Mouse (Mus musculus) lung, postnatal 4 days (tissue): Measurements from ENCODE around the gene Csrp1.

ENCODE experiments used
- DNase-seq, 2 experiments: peaks; one replicate each; pipeline ENCODE4 v3.0.0; 2021

The Csrp1 gene

DNA sequence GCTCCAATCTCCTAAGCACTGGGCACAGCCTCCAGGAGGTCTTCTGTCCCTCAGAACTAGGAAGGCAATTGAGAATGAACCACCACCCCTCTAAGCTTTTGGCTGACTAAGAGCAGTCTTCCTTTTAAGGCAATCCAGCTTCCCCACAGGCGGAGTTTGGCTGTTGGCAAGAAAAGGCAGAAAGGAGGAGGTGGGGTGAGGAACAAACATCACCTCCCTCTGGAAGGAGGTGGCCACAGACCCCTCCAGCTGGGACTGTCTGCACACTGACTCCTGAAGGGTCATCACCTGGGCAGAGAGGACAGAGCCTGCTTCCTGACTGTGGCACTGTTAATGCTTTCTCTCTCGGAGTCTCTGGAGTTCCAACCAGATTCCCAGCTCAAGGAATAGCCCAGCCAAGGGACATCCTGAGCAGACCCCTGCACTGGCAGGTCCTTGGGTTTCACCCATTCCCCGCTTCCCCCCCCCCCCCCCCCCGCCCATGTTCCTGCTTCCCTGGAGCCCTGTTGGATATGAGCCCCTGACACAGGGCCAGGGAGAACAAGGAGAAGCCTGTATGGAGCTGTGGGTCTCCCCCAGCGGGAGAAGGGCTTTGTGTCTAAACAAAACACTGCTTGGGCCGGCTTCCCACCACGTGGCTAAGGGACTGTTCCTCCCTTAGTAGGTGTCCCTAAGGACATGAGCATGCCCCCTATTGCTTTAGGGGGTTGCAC is 14.5 kb downstream of the Csrp1 start:
- DNase-seq: peak; percentile 72 to 77

DNA sequence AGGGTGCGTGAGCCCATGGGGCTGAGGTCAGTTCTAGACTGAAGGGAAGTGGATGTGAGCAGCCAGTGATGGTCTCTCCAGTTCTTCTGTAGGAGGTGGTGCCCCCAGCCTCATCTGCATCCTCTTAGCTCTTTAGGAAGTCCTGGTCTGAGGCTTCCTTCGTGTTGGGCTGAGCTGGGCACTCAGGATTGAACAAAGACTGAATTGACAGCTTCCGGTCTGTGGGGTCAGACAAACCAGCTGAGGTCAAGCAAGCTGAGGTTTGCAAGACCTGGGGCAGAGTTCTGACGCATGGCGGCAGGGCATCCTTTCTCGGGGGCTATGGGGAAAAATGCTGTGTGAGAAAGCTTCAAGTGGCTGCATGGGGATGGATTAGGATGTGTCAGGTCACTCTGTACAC is 15.6 kb downstream of the Csrp1 start:
- DNase-seq: peak in 1 of 2 experiments; percentile 45

DNA sequence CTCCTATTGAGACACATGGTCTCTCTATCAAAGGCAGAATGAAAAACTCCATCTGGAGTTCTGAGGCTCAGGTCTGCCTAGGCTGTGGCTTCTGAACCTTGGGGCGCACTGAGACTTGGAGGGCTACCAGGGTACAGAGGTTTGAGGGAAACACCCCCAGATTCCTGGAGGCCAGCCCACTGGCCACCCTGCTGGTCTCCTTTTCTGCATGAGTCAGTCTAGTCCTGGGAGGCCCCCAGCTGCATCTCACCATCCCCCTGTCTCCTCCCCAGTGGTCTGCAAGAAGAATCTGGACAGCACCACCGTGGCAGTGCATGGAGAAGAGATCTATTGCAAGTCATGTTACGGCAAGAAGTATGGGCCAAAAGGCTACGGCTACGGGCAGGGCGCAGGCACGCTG is 25.1 kb downstream of the Csrp1 start:
- DNase-seq: peak in 1 of 2 experiments; percentile 73

DNA sequence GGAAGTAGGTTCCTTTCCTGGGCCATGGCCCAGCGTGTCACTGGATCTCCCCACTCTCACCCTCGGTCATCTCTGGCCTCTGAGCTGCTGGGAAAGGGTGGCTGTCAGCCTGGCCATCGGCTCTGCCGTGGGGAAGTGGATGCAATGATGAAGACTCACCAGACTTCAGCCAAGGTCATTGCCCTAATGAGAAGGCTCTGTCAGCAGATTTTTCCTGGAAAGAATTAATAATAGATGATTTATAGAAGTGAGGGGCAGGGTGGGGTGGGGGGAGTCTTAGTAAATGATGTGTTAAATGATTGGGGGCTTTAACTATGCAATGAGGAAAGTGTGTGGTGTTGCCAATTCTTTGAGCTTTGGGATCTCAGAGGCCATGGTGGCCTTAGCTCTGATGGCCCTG is 26.4 kb downstream of the Csrp1 start:
- DNase-seq: peak in 1 of 2 experiments; percentile 81

DNA sequence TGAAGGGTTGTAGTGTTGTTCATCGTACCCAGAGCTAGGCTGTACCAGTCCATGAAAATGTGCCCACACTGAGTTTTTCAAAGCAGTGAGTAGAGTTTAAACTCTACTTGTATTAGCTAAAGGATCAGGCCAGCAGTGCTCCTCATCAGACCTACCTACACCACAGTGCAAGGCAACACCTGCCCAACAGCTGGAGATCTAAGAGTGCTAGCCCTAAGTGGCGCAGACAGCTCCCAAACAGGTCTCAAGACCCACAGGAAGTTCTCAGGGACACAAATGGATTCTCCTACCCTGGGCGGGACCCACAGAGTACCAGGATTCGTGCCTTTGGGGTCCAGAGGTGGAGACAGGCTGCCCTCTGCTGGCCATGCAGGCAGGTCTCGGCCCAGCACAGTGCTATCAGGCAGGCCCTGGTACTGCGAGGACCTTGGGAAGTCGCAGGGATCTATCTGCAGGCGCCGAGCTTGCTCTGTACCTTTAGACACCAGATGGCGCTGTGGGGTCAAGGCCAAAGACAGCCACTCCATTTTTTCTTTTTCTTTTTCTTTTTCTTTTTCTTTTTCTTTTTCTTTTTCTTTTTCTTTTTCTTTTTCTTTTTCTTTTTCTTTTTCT is 33.0 kb downstream of the Csrp1 start:
- peak; percentile 95 for DNase-seq

DNA sequence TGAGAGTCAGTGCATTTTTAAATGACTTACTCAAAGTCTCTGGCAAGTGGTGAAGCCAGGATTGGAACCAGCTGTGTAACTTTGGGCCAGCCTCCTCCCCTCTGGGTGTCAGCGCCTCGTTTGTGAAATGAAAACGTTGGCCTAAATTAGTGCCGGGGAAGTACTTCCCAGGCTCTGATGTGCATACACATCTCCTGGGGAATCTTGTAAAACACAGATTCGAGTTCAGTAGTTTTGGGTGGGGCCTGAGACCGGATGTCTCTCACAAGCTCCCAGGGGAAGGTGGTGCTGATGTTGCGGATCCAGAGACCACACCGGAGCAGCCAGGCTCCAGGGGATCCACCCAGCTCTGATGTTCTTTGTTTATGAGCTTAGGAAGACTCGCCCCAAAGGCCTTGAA is 35.4 kb downstream of the Csrp1 start:
- peak; percentile 63 to 80 for DNase-seq

DNA sequence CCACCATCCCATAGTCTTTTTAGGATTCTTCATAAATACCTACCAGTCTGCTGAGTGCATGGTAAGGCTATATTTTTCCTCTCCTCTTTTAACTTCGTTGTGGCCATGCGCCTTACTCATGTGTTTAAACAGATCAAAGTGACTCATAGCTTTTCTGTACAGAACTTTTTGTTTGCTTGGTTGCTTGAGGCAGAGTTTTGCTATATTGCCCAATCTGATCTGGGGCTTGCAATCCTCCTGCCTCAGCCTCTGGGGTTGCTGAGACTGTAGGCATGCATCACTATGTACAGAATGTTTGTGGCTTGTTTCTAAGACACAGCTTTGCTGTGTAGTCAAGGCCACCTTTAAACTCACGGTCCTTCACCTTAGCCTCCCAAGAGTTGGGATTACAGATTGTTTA is 36.1 kb downstream of the Csrp1 start:
- DNase-seq: no peak

DNA sequence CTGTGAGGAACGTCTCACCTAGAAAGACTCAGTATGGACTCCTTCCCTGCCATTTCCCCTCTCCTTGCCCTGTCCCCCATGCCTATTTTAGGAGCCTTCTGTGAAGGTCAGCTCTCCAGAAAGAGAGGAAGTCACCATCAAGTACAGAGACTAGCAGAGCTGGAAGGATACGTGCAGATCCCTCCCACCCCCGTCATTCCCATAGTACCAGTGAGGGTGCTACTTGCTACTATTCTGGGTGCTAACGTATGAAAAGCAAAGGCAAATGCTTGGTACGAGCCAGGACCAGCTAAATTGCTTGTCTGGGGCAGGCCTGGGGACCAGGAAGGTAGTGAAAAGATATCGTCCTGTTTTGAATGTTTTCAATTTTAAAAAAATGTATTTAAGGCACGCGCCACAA is 37.4 kb downstream of the Csrp1 start:
- DNase-seq: no peak

DNA sequence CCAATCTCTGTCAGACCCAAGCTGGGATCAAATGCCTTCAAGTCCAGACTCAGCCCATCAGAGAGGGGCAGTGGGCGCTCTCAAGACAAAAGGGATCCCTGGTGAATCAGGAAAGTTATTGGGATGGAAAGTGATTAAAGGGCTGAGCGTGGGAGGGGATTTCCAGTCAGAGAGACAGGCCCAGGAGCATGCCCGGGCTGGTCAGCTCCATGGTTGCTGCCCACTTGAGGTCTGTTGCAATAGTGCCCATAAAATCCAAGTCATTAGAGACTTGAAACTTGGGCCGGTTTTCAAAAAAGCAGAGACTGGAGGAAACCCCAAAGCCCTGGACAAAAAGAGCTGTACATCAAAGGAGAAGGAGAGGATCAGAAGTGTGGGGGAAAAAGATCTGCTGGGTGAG is 39.8 kb downstream of the Csrp1 start:
- no peak for DNase-seq

DNA sequence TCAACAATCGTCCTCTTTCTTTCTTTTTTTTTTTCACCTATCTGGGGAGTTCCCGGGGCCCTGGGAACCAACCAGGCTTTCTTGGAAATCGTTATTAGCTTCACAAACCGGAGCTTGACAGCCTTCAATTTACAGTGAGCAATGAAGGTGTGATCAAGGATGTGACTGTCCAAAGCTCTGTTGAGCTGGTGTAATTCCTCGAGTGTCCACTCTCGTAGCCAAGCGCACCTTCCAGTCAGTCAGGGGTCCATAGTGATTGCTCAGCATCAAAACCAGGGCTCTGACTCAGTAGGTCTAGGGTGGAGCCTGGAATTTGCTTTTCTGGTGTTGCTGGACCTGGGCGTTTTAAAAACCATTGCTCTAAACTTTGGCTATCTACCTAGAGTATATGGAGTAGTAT is 40.4 kb downstream of the Csrp1 start:
- DNase-seq: no peak

DNA sequence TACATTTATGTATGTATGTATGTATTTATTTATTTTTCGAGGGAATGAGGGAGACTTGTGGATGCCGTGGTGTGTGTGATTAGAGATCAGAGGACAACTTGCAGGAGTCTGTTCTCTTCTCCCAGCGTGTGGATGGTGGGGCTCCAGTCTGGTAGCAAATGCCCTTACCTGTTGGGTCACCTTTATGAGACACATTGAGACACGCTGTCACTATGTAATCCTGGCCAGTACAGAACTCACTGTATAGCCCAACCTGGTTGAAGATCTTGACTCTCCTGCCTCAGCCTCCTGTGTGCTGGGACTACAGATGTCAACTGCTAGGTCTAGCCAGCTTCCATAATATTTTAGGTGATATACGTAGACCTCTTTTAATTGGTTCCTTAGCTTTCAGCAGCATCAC is 41.9 kb downstream of the Csrp1 start:
- no peak for DNase-seq

DNA sequence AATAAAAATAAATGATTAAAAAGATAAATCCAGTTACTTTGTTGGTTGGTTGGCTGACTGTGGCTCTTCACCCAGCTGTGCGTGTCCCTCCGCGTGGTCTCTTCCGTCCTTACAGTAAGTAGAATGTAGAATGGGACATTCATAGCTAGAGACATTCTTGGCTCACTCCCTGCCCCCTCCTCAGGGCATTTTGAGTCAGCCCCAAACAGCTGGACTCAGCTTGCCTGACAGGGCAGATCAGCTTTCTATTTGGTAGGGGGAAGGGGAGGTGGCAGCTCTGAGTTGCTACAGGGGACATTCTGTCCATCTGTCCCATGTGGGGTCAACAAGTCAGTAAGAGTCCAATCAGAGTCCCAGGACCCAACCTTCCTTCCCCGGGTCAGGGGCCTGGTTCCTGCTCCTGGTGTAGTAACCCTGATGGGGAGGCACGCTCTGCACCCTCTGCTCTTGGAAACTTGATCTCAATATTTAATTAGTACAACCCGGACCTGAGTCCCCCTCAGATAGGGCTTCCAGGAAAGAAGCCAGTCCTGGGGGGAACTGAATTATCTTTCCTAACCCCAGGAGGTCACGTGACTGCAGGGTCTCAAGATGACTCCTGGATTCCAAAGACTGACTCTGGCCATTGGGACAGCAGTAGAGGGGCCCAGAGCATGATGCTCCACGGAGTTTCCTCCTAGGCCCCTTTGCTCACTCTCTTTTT is 43.8 kb downstream of the Csrp1 start:
- peak in 1 of 2 experiments; percentile 81 for DNase-seq

DNA sequence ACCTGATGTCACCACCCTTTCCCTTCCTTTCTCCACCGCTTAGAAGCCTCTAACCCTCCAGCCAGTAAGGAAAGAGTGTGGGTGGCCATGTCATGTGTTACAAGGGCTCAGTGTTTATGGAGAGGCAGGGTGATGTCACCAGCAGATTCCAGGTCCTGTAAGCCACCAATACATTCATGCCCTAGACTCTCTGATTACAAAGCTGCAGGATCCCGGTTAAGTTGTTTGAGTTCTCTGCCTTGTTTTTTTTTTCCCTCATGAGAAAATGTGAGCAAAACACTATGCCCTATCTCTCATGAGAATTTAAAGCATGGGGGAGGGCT is 44.3 kb downstream of the Csrp1 start:
- DNase-seq: no peak

DNA sequence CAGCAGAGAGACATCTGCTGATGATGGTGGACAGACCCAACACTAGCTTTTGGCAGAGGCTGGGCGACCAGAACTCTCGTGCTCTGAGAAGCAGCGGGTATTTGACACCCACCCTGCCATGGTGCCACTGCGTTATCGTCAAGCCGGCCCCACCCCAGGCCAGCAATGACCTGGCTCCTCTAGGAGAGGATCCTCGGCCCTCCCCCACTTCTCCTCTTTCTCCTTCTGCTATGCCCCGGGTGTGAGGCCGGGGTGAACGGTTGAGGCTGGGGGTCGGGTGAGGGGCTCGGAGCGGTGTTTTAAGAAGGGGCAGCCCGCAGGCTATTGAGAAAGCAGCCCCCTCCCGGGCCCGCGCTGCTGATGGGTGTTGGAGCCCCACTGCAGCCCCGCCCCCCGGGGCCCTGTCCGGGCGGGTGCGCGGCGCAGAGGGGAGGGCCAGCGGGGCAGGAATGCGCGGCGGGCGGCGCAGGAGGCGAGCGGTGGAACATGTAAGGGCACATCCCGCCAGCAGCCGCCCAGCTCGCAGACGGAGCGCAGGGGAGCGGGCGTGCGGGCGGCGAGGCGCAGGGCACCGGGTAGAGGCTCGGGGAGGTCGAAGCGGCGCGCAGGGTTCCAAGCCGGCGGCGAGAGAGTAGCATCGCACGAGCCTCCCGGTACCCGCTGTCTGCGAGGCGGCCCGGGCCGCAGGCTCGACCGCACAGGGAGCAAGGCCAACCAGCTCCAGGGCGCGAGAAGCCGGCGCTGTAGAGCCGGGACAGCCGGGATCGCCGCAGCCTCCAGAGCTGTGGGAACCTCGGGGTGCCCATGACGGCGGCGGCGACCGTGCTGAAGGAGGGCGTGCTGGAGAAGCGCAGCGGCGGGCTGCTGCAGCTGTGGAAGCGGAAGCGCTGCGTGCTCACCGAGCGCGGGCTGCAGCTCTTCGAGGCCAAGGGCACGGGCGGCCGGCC is 46.1 kb downstream of the Csrp1 start, which contains the start of gene Phlda3:
Gene Phlda3, plus strand, starts transcription at position 475 of the 947 bp plus-strand sequence.
- peak; percentile 88 to 92 for DNase-seq

DNA sequence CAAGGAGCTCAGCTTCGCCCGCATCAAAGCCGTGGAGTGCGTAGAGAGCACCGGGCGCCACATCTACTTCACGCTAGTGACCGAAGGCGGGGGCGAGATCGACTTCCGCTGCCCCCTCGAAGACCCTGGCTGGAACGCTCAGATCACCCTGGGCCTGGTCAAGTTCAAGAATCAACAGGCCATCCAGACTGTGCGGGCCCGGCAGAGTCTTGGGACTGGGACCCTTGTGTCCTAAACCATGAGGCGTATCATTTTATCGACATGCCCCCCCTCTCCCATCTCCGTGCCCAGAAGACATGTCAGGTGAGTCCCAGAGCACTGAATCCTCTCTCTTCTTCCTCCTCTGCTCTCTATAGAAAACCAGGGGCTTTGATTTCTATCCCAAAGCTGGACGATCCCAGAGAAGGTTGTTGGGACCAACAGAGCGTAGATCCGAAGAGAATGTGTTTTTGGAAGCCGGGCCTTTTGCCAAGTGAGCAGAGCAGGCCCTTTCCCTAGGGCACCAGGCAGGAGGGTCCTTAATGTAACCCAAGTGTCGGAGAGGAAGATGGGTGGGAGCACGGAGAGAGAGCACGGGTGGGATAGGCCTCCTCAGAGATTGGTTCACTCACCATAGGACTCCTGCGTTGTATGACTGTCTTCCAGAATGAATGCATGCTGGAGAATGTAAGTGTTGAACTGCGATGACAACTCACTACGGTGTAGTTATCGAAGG is 46.9 kb downstream of the Csrp1 start:
- no peak for DNase-seq

DNA sequence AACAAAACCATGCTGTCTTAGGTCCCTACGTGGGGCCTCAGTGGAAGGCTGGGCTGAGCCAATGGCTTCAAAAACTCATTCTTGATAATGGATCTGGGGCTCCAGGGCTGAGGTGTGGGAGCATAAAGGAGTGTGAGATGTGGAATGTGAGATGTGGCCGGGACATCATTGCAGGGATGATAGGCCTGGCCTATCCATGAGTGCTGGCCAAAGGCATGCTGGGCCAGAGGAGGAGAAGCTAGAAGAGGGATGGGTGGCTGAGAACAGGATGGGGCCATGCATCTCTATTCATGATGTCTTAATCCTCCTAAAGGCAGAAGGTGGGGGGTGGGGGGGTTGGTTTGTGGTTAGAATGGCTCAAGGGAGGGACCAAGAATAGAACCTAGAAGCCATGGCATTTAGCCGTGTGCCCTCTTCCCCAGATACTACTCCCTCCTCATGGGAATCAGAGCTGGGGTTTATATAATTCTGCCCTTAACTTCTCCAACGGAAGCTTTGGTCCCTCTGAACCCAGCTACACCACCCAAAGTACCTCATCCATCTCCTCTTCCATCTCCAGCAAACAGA is 47.5 kb downstream of the Csrp1 start:
- no peak for DNase-seq

DNA sequence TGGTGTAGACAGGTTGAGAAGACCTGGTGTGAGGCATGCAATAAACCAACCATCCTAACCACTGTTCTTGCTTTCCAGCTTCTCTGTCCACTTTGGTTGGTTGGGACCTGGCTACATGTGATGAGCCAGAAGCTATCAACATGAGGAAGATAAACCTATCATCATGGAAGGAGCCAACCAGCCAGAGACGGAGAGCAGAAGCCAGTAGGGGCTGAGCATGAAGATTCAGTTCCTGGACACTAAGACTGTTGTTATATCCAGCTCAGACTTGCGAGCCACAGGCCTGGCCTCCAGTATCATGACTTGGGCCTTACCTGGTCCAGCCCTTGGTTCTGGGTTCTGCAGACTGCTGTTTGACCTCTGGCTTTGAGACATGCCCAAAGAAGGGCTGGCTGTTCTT is 48.5 kb downstream of the Csrp1 start:
- no peak for DNase-seq

DNA sequence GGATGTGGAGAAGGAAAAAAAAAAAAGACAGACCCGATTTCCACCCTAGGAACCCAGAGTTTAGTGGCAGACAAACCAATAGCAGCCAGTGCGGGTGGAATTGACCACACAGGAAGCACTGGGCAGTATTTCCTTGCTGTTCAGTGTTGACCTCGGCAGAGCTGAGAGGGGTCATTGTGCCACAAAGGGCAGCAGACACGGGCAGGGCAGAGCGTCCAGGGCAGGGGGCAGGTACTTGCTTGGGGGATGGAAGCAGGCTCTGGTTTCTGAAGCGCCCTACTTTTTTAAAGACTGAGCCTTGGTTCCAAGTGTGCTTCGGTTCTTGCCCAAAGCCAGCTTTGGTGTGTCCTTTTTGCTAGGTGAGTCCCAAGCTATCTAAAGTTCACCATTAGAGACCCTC is 50.4 kb downstream of the Csrp1 start:
- no peak for DNase-seq

DNA sequence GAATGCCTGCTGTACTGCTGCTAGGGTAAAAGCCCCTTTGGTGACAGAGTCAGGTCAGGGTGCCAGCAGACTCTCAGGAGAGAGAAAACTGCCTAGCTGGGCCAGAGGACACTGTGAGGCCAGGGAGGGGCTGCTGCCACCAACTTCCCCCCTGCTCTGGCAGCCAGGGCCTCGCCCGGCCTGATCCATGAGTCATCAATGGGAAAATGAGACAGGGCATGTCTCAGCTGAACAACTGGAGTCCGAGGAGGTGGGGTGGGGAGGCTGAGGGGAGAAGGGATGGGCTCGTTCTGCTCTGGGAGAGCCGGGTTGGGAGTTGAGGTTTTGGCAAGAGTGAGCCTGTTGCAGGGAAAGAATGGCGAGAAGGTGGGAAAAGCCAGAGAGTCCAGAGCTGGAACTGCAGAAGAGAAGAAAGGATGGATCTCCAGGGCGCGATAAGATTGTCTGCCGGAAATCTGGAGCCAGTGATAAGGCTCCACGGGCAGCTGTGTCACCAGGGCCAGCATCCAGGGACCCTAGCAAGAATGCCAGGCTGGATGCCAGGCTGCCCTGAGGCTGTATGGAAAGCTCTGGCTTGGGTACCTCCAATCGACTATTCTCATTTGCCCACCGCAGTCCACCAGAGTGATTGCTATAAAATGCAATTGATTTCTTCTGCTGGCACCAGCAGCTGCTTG is 51.2 kb downstream of the Csrp1 start:
- DNase-seq: peak; percentile 65 to 74

DNA sequence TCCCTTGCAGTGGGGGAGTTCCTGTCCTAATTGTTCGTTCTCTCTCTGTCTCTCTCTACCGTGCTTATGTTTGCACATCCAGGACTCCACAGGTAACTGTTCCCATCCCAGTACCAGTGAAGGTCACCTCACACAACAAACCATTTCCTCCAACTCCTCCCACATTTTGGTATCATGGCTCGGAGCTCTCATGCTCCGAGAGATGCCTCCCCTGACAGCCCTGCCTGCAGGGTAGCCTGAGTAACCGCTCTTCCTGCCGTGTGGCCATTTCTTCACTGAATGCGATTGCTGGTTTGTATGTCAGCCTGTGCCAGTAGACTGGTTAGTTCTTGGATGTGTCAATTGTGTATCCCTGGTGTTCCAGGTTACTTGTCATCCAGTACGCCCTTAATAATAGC is 51.7 kb downstream of the Csrp1 start:
- DNase-seq: no peak

DNA sequence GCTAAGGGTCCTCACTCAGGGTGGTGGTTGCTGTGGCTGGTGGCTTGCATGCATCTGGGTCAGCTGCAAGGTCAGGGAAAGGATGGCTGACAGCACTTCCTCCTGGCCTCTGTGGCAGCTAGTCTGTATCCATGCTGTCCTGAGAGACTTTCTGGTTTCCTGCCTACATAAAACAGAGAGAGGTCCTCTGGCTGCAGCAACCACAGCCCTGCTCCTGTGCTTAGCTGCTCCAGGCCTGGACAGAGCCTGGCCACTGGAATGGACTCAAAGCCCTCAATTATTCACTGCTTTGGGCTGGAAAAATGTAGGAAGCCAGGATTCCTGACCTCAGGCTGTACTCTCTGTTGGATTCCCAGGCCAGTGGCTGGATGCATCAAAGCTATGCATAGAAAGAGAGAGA is 56.7 kb downstream of the Csrp1 start:
- DNase-seq: no peak

DNA sequence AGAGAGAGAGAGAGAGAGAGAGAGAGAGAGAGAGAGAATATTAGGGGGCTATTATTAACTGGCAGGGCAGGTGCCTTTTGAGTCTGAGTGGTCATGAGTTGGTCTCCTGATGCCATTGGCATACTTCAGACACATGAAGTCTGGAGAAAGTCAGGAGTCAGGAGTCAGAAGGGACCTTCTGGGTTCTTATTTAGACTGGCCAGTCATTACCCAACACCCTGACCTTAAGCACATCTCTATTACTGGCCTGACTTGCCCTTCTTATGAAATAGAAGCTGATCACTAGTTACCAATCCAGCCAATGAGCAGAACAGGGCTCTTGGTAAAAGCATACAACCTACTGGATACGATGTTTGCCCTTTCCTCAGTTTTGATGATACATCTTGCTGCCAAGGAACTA is 57.2 kb downstream of the Csrp1 start:
- no peak for DNase-seq
